Mouse (Mus musculus) testis, adult 2 months (tissue): ENCODE data around the gene Fam171a2.

ENCODE experiments used
- CTCF ChIP-seq: fragments of 200-500 bp; IDR thresholded peaks from 2 replicates; pipeline ENCODE4 v1.5.1; 2012; ENCODE audit warnings: low read depth, mild to moderate bottlenecking, inconsistent platforms, low read length, moderate library complexity; ENCODE audit not compliant: control insufficient read depth, insufficient read depth, insufficient replicate concordance
- POLR2A ChIP-seq: fragments of 200-500 bp; IDR thresholded peaks from 2 replicates; pipeline ENCODE4 v1.6.1; 2012; ENCODE audit warnings: low read depth, mild to moderate bottlenecking, inconsistent platforms, low read length, moderate library complexity; ENCODE audit not compliant: control insufficient read depth

GRCm38 (mm10) chr11:102444321-102444720 lies 3.2 kb downstream of the Fam171a2 start:
- no peak for TF ChIP-seq CTCF
- TF ChIP-seq POLR2A: no peak
